Mouse (Mus musculus): ENCODE measurements around the gene Ntm. TPM values are rescaled to one million over a fixed set of nuclear protein-coding genes. Genes with fewer than 3 reads are reported as not detected.

The Ntm gene
- polyA plus RNA-seq, 1 experiment from 2014 or later, result 156 TPM

GRCm38 (mm10) chr9:29128416-29128815, 834.5 kb downstream of the Ntm start:
- H3K9ac ChIP-seq, result no peak overlapping the region
- no peaks in the 10 kb centered on the region for H3K27me3 ChIP-seq
- H3K27ac ChIP-seq, result no peak overlapping the region
- peaks cover 15% of the 10 kb centered on the region for H3K4me1 ChIP-seq (replicated peaks)
- H3K36me3 ChIP-seq, result no peaks in the 10 kb centered on the region
- 96% methylated on average over 2 of the region's 2 CpGs for WGBS
- H3K4me2 ChIP-seq, result no peak overlapping the region
- no peaks in the 10 kb centered on the region for H3K9me3 ChIP-seq
- ATAC-seq (ENCODE audit: low FRiP score), result no peak
- no peak overlapping the region for H3K4me3 ChIP-seq

DNA sequence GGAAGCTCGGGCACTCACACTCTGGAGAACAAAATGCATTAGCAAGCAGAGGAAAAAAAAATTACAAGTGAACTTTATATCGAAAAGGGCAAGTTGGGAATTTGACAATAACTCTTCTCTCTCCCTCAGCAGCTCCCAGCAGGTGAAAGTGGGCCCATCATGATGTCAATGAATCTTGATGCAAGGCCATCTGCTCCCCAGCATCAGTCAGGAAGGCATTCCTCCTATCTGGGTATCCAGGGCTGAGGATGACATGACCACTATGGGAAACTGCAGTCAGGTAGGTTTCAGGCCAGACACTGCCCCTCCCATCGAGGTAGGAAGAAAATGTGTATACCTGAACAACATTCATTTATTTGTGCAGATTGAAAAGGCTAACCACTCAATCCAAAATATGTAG, 838.5 kb downstream of the Ntm start:
- Histone ChIP-seq H3K9ac (no peak overlapping the region), H3K4me2 (no peak overlapping the region), H3K9me3 (no peaks in the 10 kb centered on the region), H3K27me3 (no peaks in the 10 kb centered on the region), H3K27ac (no peak overlapping the region), H3K36me3 (no peaks in the 10 kb centered on the region), H3K4me3 (no peak overlapping the region), H3K4me1 (replicated peaks) (peaks cover 3% of the 10 kb centered on the region; the same call in 1 of the 2 replicates)
- ATAC-seq (ENCODE audit: low FRiP score), result no peak
- WGBS, result 71% methylated on average over 3 of the region's 3 CpGs

- no peaks in the 10 kb centered on the region for H3K9me3 ChIP-seq
- no peaks in the 10 kb centered on the region for H3K36me3 ChIP-seq
- no peaks in the 10 kb centered on the region for H3K4me1 ChIP-seq (replicated peaks)
- no peak overlapping the region; the same call in 1 of the 2 replicates for H3K27ac ChIP-seq
- 90% methylated on average over 2 of the region's 2 CpGs for WGBS
- H3K4me3 ChIP-seq, result no peak overlapping the region
- no peak for ATAC-seq (ENCODE audit: low FRiP score)
- no peak overlapping the region for H3K4me2 ChIP-seq
- no peaks in the 10 kb centered on the region for H3K27me3 ChIP-seq
- H3K9ac ChIP-seq, result no peak overlapping the region
Measured at GRCm38 (mm10) chr9:29123828-29124227, 839.1 kb downstream of the Ntm start.

- Histone ChIP-seq H3K9ac (no peak overlapping the region), H3K36me3 (no peaks in the 10 kb centered on the region), H3K4me3 (no peak overlapping the region), H3K4me2 (no peak overlapping the region), H3K27ac (no peak overlapping the region), H3K9me3 (no peaks in the 10 kb centered on the region), H3K4me1 (replicated peaks) (no peaks in the 10 kb centered on the region), H3K27me3 (no peaks in the 10 kb centered on the region)
- no peak for ATAC-seq (ENCODE audit: low FRiP score)
- 82% methylated on average over 2 of the region's 2 CpGs for WGBS
Measured at GRCm38 (mm10) chr9:29117561-29118112, 845.3 kb downstream of the Ntm start.

DNA sequence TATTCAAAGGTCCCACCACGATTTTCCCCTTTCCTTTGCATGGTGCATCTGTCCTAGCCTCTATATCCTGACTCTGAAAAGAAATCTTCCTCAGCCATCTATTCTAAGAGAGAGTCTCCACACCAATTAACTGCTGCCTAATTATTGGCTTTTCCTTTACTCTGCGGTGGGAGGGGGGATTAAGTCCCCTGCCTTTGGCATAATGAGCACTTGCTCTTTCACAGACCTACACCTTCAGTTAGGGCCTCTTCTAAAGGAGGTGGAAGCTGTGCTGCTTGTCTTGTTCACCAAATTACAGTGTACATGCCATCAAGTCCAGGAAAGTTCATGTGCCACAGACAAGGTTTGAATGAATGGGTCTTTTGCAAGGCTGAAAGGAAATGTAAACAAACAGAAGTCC, 847.6 kb downstream of the Ntm start:
- H3K9ac ChIP-seq, result no peak overlapping the region
- no peak for ATAC-seq (ENCODE audit: low FRiP score)
- no peaks in the 10 kb centered on the region for H3K27me3 ChIP-seq
- WGBS, result 54% methylated on average over 2 of the region's 2 CpGs
- no peaks in the 10 kb centered on the region for H3K9me3 ChIP-seq
- H3K27ac ChIP-seq, result no peak overlapping the region
- no peak overlapping the region for H3K4me3 ChIP-seq
- H3K4me2 ChIP-seq, result no peak overlapping the region
- no peaks in the 10 kb centered on the region for H3K36me3 ChIP-seq
- no peaks in the 10 kb centered on the region for H3K4me1 ChIP-seq (replicated peaks)

GRCm38 (mm10) chr9:29106771-29107170, 856.2 kb downstream of the Ntm start:
- no peaks in the 10 kb centered on the region for H3K9me3 ChIP-seq
- H3K4me3 ChIP-seq, result no peak overlapping the region
- WGBS, result 64% methylated on average over 3 of the region's 3 CpGs
- H3K9ac ChIP-seq, result no peak overlapping the region
- no peak overlapping the region for H3K27ac ChIP-seq
- H3K36me3 ChIP-seq, result no peaks in the 10 kb centered on the region
- no peak for ATAC-seq (ENCODE audit: low FRiP score)
- H3K4me1 ChIP-seq (replicated peaks), result peaks cover 6% of the 10 kb centered on the region; the same call in 1 of the 2 replicates
- no peak overlapping the region for H3K4me2 ChIP-seq
- H3K27me3 ChIP-seq, result no peaks in the 10 kb centered on the region

DNA sequence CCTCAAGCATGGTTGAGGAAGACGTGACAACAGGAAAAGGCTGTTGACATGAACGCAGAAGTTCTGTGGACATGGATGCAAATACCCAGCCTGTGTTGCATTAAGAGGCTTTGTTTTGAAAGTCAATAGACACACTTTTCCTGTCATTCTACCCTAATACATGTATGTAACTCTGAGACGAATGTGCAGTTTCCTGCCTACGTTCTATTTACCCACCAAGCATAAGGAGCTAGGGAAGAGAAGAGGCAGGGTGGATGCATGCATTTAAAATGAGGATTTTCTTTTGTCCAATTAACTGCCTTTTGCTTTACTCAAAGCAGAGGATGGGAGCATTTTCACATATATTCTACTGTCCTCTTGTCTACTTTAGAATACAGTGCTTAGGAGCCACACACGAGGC, 858.5 kb downstream of the Ntm start:
- 82% methylated on average over 5 of the region's 5 CpGs for WGBS
- H3K27me3 ChIP-seq, result no peaks in the 10 kb centered on the region
- H3K4me2 ChIP-seq, result no peak overlapping the region
- H3K9ac ChIP-seq, result no peak overlapping the region
- no peaks in the 10 kb centered on the region for H3K9me3 ChIP-seq
- no peaks in the 10 kb centered on the region for H3K36me3 ChIP-seq
- ATAC-seq (ENCODE audit: low FRiP score), result no peak
- no peak overlapping the region for H3K27ac ChIP-seq
- H3K4me3 ChIP-seq, result no peak overlapping the region
- peaks cover 6% of the 10 kb centered on the region; the same call in 1 of the 2 replicates for H3K4me1 ChIP-seq (replicated peaks)

- H3K4me2 ChIP-seq, result no peak overlapping the region
- no peak for ATAC-seq (ENCODE audit: low FRiP score)
- no peak overlapping the region for H3K27ac ChIP-seq
- WGBS, result 60% methylated on average over 6 of the region's 6 CpGs
- peaks cover 6% of the 10 kb centered on the region; the same call in 1 of the 2 replicates for H3K4me1 ChIP-seq (replicated peaks)
- no peak overlapping the region for H3K9ac ChIP-seq
- H3K9me3 ChIP-seq, result no peaks in the 10 kb centered on the region
- no peak overlapping the region for H3K4me3 ChIP-seq
- H3K36me3 ChIP-seq, result no peaks in the 10 kb centered on the region
- H3K27me3 ChIP-seq, result no peaks in the 10 kb centered on the region
Measured at GRCm38 (mm10) chr9:29103993-29104392, 858.9 kb downstream of the Ntm start.

- H3K27me3 ChIP-seq, result no peaks in the 10 kb centered on the region
- 85% methylated on average over 5 of the region's 5 CpGs for WGBS
- peaks cover 6% of the 10 kb centered on the region; the same call in 1 of the 2 replicates for H3K4me1 ChIP-seq (replicated peaks)
- H3K4me3 ChIP-seq, result no peak overlapping the region
- no peaks in the 10 kb centered on the region for H3K36me3 ChIP-seq
- no peak overlapping the region for H3K9ac ChIP-seq
- ATAC-seq (ENCODE audit: low FRiP score), result no peak
- no peak overlapping the region for H3K27ac ChIP-seq
- no peaks in the 10 kb centered on the region for H3K9me3 ChIP-seq
- H3K4me2 ChIP-seq, result no peak overlapping the region
Measured at GRCm38 (mm10) chr9:29100624-29101023, 862.3 kb downstream of the Ntm start.

GRCm38 (mm10) chr9:29092443-29092842, 870.5 kb downstream of the Ntm start:
- no peak overlapping the region for H3K9ac ChIP-seq
- ATAC-seq (ENCODE audit: low FRiP score), result no peak
- no peaks in the 10 kb centered on the region for H3K36me3 ChIP-seq
- H3K4me1 ChIP-seq (replicated peaks), result 0 out of 2 replicates have a peak, but pooled peaks cover 6% of the 10 kb centered on the region
- no peak overlapping the region for H3K4me3 ChIP-seq
- no peaks in the 10 kb centered on the region for H3K9me3 ChIP-seq
- no peak overlapping the region for H3K4me2 ChIP-seq
- 0 out of 2 replicates have a peak, but pooled peaks cover 2% of the 10 kb centered on the region for H3K27me3 ChIP-seq
- no peak overlapping the region for H3K27ac ChIP-seq

DNA sequence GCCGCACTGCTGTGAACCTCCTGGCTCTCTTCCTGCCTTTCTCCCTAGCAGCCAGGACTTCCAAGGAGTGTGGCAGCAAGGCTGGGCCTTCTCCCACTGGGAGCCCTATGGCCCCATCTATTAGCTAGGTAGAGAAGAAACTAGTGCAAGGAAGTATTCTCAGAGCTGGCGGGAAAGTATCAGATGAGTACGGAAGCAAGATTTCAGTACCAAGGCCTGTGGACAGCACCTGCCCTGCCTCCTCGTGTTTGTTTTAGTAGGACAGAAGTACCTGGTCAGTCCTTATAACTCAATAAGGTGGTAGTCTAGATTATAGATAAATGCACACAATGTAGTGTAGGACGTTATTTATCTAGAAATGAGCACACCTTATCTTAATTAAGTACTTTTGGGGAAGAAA, 874.3 kb downstream of the Ntm start:
- Histone ChIP-seq H3K36me3 (no peaks in the 10 kb centered on the region), H3K4me2 (no peak overlapping the region), H3K4me1 (replicated peaks) (peaks cover 9% of the 10 kb centered on the region; the same call in 1 of the 2 replicates), H3K9ac (no peak overlapping the region), H3K9me3 (no peaks in the 10 kb centered on the region), H3K4me3 (no peak overlapping the region), H3K27ac (no peak overlapping the region; the same call in 1 of the 2 replicates), H3K27me3 (0 out of 2 replicates have a peak, but pooled peaks cover 2% of the 10 kb centered on the region)
- no peak for ATAC-seq (ENCODE audit: low FRiP score)
- 60% methylated on average over 5 of the region's 5 CpGs for WGBS

DNA sequence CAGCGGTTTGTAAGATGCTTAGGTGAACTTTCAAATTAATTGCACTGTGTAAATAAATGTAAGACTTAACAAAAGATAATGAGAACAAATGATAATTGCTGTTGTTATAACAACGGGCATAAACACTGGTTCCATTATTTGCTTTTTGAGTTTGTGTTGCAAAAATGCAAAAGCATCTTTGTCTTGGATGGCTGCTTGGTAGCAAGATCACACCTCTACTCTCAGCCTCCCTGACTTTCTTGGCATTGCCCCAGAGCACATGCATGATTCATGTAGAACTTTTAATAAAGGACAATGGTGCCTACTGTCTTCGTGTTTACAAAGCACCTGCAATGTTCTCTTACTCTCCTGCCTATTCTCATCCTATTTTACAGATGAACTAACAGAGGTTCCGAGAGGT, 875.3 kb downstream of the Ntm start:
- no peak overlapping the region for H3K4me2 ChIP-seq
- peaks cover 9% of the 10 kb centered on the region; the same call in 1 of the 2 replicates for H3K4me1 ChIP-seq (replicated peaks)
- H3K9me3 ChIP-seq, result no peaks in the 10 kb centered on the region
- WGBS, result 43% methylated on average over 4 of the region's 4 CpGs
- no peak overlapping the region for H3K27ac ChIP-seq
- no peaks in the 10 kb centered on the region for H3K36me3 ChIP-seq
- 0 out of 2 replicates have a peak, but pooled peaks cover 2% of the 10 kb centered on the region for H3K27me3 ChIP-seq
- ATAC-seq (ENCODE audit: low FRiP score), result no peak
- no peak overlapping the region for H3K9ac ChIP-seq
- no peak overlapping the region for H3K4me3 ChIP-seq

DNA sequence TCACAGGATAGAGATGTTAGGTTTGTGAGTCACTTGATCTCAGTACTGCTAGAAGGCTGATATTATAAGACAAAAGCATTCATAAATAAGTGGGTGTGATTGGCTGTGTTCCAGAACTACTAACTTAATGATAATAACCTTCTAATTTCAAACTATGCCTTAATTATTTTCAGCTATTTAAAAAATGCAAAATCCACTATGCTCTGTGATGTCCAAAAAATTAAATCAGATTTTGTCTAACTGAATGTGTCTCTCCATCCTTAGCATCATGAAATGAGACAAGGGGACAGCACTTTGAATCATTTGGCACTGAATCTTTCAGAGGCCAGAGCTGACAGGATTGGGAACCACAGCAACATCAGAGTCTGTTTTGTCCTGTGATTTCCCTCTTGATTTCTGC, 875.8 kb downstream of the Ntm start:
- peaks cover 9% of the 10 kb centered on the region; the same call in 1 of the 2 replicates for H3K4me1 ChIP-seq (replicated peaks)

More for the DNA sequence above, 875.8 kb downstream of the Ntm start:
- Histone ChIP-seq H3K36me3 (no peaks in the 10 kb centered on the region), H3K9me3 (no peaks in the 10 kb centered on the region), H3K4me3 (no peak overlapping the region), H3K4me2 (no peak overlapping the region), H3K27ac (no peak overlapping the region), H3K27me3 (0 out of 2 replicates have a peak, but pooled peaks cover 2% of the 10 kb centered on the region), H3K9ac (no peak overlapping the region)
- ATAC-seq (ENCODE audit: low FRiP score), result no peak
